8 mouse cellular contexts compared by ENCODE assay signal in the genomic region with DNA sequence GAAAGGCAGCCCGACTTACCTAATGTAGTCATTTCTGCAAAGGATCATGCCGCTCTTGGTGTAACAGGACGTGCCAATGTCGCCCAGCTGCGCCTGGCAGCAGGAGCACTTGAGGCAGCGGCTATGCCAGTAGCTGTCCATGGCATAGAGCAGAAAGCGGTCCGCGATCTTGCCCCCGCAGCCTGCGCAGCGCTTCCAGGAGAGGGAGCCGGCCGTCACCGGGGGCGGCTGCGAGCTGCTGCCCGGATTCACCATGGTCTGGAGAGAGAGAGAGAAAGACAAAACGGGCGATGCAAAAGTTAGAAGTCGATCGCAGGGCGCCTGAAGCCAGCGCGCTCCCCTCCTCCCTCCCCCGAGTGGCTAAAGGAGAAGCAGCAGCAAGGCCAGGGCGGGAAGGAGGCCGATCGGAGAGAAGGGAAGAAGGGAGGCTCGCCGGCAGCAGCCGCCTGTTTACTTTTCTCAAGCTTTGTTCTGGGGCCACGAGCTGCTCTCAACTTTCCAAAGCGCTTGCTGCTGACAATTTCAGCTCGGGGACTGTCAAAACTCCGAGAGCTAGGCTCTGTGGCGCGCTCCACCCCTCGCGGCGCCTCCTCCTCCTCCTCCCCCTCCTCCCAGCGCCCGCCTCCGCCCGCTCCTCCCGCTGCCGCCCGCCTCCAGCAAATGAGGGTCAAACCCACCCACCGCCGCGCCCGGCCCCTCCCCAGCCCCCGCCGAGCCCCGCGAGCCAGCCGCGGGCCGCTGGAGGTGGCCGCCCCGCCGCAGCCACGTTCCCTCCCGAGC. TPM values are rescaled to one million over a fixed set of nuclear protein-coding genes. Genes with fewer than 3 reads are reported as not detected.
DNase-seq lines count a peak whose midpoint lies in the region; ATAC-seq and TF ChIP-seq lines count a peak whose summit lies in the region.

No protein-coding gene starts in this region.

- no peak for ATAC-seq in hindbrain, embryonic 13.5 days (ENCODE audit: low FRiP score)
- peak; percentile 29 for ATAC-seq in megakaryocyte-erythroid progenitor cell, adult 5-6 weeks (replicated peaks; ENCODE audit: low FRiP score, low TSS enrichment, poor library complexity, severe bottlenecking)

- TF ChIP-seq EP300 in MEL (IDR thresholded peaks at IDR 0.05; ENCODE audit: low read depth in 1 of 2, low read length in 2 of 2): no peak

- peak overlapping the region; percentile 87 to 96 for H3K4me3 ChIP-seq in MEL (ENCODE audit: control insufficient read depth in 1 of 2, insufficient read depth in 1 of 2, low read depth in 2 of 2, low read length in 2 of 2)
- peak overlapping the region; percentile 81 for H3K4me3 ChIP-seq in hindbrain, embryonic 13.5 days

- H3K9ac ChIP-seq in MEL (ENCODE audit: control insufficient read depth, low read depth, low read length, poor library complexity, severe bottlenecking): peak overlapping the region; percentile 66
- peak overlapping the region; percentile 96 for H3K9ac ChIP-seq in hindbrain, embryonic 13.5 days

- peak overlapping the region; percentile 51 for H3K27ac ChIP-seq in MEL (ENCODE audit: control insufficient read depth, low read depth, low read length)
- H3K27ac ChIP-seq in hindbrain, embryonic 13.5 days: peak overlapping the region; percentile 99

- H3K27me3 ChIP-seq in MEL (ENCODE audit: control insufficient read depth in 1 of 2, insufficient read depth in 2 of 2, low read length in 2 of 2): no peaks in the 10 kb centered on the region
- no peaks in the 10 kb centered on the region for H3K27me3 ChIP-seq in hindbrain, embryonic 13.5 days

- no peak for TF ChIP-seq RAD21 in MEL (IDR thresholded peaks at IDR 0.05; ENCODE audit: low read depth, low read length)

- no peak for TF ChIP-seq CTCF in MEL (IDR thresholded peaks at IDR 0.05 in 2 of 3, conservative IDR thresholded peaks at IDR 0.05 in 1 of 3; ENCODE audit: control insufficient read depth in 1 of 3, insufficient read depth in 1 of 3, low read depth in 2 of 3, low read length in 3 of 3, poor library complexity in 1 of 3, severe bottlenecking in 1 of 3)

- intact Hi-C loops in left cerebral cortex, postnatal 10 days (cut with DNase I): loop anchor here (10.0 kb wide), 2 partner anchors 597 to 957 kb away; no protein-coding TSS in a partner anchor

- H3K4me2 ChIP-seq in hindbrain, embryonic 13.5 days: peak overlapping the region; percentile 90

- peaks cover 1 to 18% of the 10 kb centered on the region in 2 experiments for H3K36me3 ChIP-seq in MEL (ENCODE audit: control insufficient read depth in 1 of 2, insufficient read depth in 2 of 2, low read length in 2 of 2)
- H3K36me3 ChIP-seq in hindbrain, embryonic 13.5 days: peaks cover 3% of the 10 kb centered on the region; the same call in 1 of the 2 replicates

- peaks cover 24% of the 10 kb centered on the region for H3K79me2 ChIP-seq in MEL (ENCODE audit: control insufficient read depth, insufficient read depth, low read length, poor library complexity)

- under 1% methylated on average over 48 of the region's 64 CpGs for WGBS in hindbrain, embryonic 13.5 days

- peaks cover 5 to 19% of the 10 kb centered on the region in 2 experiments for H3K4me1 ChIP-seq in MEL (ENCODE audit: control insufficient read depth in 1 of 2, insufficient read depth in 2 of 2, low read length in 2 of 2)
- H3K4me1 ChIP-seq in hindbrain, embryonic 13.5 days (replicated peaks): peaks cover 65% of the 10 kb centered on the region

- peak; percentile 85 for DNase-seq in MEL (ENCODE audit: low read depth, low spot score)
- DNase-seq in cerebellum, adult 18-20 months: peak; percentile 63 to 65
- DNase-seq in frontal cortex, postnatal 10 days (ENCODE audit: low spot score in 2 of 2): peak; percentile 50 to 79
- DNase-seq in left cerebral cortex, postnatal 10 days (ENCODE audit: extremely low spot score in 1 of 2, low spot score in 2 of 2): peak; percentile 72 to 92
- DNase-seq in right cerebral cortex, postnatal 25 days: peak; percentile 76
- peak; percentile 83 to 89 for DNase-seq in urinary bladder, postnatal 36 days (ENCODE audit: low spot score in 2 of 2)

- peak in 1 of 2 experiments; percentile 23; a peak in 2 of 4 replicates for TF ChIP-seq POLR2A in MEL (IDR thresholded peaks at IDR 0.05; ENCODE audit: control insufficient read depth in 1 of 2, insufficient read depth in 1 of 2, low read depth in 1 of 2, low read length in 2 of 2, poor library complexity in 1 of 2)

- no peaks in the 10 kb centered on the region for H3K9me3 ChIP-seq in MEL (replicated peaks; ENCODE audit: insufficient read depth, low read length)
- H3K9me3 ChIP-seq in hindbrain, embryonic 13.5 days: no peaks in the 10 kb centered on the region

TF ChIP-seq in MEL, 35 proteins besides CTCF, POLR2A, EP300 and RAD21:
- TF ChIP-seq SIN3A (IDR thresholded peaks at IDR 0.05; ENCODE audit: low read length): peak; percentile 74
- no peak for TF ChIP-seq MEF2A (IDR thresholded peaks at IDR 0.05; ENCODE audit: extremely low read depth, insufficient replicate concordance, low read depth, low read length, poor library complexity, severe bottlenecking)
- TF ChIP-seq TBP (IDR thresholded peaks at IDR 0.05; ENCODE audit: low read depth, low read length): peak; percentile 68; the same call in 1 of the 2 replicates
- TF ChIP-seq POLR2AphosphoS5 (IDR thresholded peaks at IDR 0.05; ENCODE audit: borderline replicate concordance, low read depth, low read length): no peak
- 0 out of 2 replicates have a peak, but pooled peaks have one; percentile 30 for TF ChIP-seq E2F4 (IDR thresholded peaks at IDR 0.05; ENCODE audit: borderline replicate concordance, low read depth, low read length)
- TF ChIP-seq MAX (IDR thresholded peaks at IDR 0.05; ENCODE audit: low read length): peak; percentile 37; the same call in 1 of the 2 replicates
- peak; percentile 2; the same call in 1 of the 2 replicates for TF ChIP-seq MAZ (IDR thresholded peaks at IDR 0.05; ENCODE audit: low read depth, low read length)
- peak; percentile 41; the same call in 1 of the 2 replicates for TF ChIP-seq MXI1 (IDR thresholded peaks at IDR 0.05; ENCODE audit: low read depth, low read length)
- TF ChIP-seq MYC (IDR thresholded peaks at IDR 0.05; ENCODE audit: low read depth, low read length): no peak
- TF ChIP-seq GATA1 (IDR thresholded peaks at IDR 0.05; ENCODE audit: low read depth, low read length): no peak
- no peak for TF ChIP-seq CHD1 (IDR thresholded peaks at IDR 0.05; ENCODE audit: low read depth, low read length)
- TF ChIP-seq ETS1 (IDR thresholded peaks at IDR 0.05; ENCODE audit: low read depth, low read length): no peak

RNA-seq across cellular contexts. Expression of gene Lmo4, which starts 3.0 kb away (rescaled TPM):
- total RNA-seq in MEL (2012; rRNA removed): 13.7 and 14.9 TPM in 2 replicates
- polyA plus RNA-seq in MEL (2012; ENCODE audit: insufficient read depth in 1 of 2, insufficient read length in 2 of 2, low read depth in 1 of 2, low replicate concordance in 2 of 2, missing spikeins in 1 of 2): 10 to 100 TPM in 1 of 2 experiments, not detected in 1; 29.3 TPM
- polyA plus RNA-seq in hindbrain, embryonic 13.5 days (2015; fragmentation: Nextera tagmentation; extraction: Ambion mirVana): 99.1 and 107 TPM in 2 replicates
- total RNA-seq in left cerebral cortex, postnatal 10 days (2021): 100 to 1,000 TPM; 251 to 313 TPM
- total RNA-seq in megakaryocyte-erythroid progenitor cell, adult 5-6 weeks (2014; fragmentation: Nextera tagmentation): 23.9 and 27.0 TPM in 2 replicates
- total RNA-seq in megakaryocyte-erythroid progenitor cell, adult 5-6 weeks (2017): 18.7 and 18.9 TPM in 2 replicates

Comparison
In these comparisons a context has a peak if more than half of its experiments do, and no peak if none do; other contexts are left out.
1. RNA of gene Lmo4, which starts 3.0 kb away (total RNA-seq): 251 to 313 TPM in left cerebral cortex, postnatal 10 days; 18.7 to 27.0 TPM in megakaryocyte-erythroid progenitor cell, adult 5-6 weeks and 13.7 to 14.9 TPM in MEL; every median in the first group is over 4 times any median in the second.
2. Peak in every context shown above with its lines, with median percentiles within 50 percentile points of each other: DNase-seq.